Comparison of ENCODE assay signal across 8 mouse cellular contexts in the genomic region with DNA sequence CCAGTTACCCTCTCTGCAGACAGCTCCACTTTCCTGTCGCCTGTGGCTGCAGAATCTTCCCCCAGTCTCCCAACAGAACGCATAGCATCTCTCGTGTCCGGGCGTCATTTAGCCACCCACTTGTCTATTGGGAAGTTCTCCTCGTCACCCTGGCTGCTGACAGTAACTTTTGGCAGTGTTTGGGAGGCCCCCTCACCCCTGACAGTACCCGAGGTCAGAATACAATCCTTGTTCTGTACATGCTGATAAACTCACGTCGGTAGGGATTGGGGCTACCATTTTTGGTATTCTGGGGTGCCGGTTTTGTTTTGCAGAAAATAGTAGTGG. TPM values are rescaled to one million over a fixed set of nuclear protein-coding genes. Genes with fewer than 3 reads are reported as not detected.
DNase-seq lines count a peak whose midpoint lies in the region; ATAC-seq and TF ChIP-seq lines count a peak whose summit lies in the region.

No protein-coding gene starts in this region.

- peak overlapping the region; percentile 84 for H3K9ac ChIP-seq in heart, embryonic 16.5 days (ENCODE audit: low read length)
- H3K9ac ChIP-seq in liver, embryonic 16.5 days (ENCODE audit: low read depth, low read length): peak overlapping the region; percentile 93
- peak overlapping the region; percentile 96 for H3K9ac ChIP-seq in stomach, embryonic 16.5 days (ENCODE audit: low read length)

- H3K4me1 ChIP-seq in thymus, adult 2 months (replicated peaks; ENCODE audit: control insufficient read depth, insufficient read depth, low read length): peaks cover 4% of the 10 kb centered on the region
- H3K4me1 ChIP-seq in heart, embryonic 16.5 days (ENCODE audit: control insufficient read depth, insufficient read depth, low read length): peaks cover 23% of the 10 kb centered on the region
- peaks cover 39% of the 10 kb centered on the region for H3K4me1 ChIP-seq in liver, embryonic 16.5 days (ENCODE audit: control insufficient read depth, low read depth, low read length)
- H3K4me1 ChIP-seq in stomach, embryonic 16.5 days (ENCODE audit: control insufficient read depth, insufficient read depth, low read length): peaks cover 29% of the 10 kb centered on the region

- peak; percentile 15 to 16 for DNase-seq in heart, adult 9 months (ENCODE audit: low spot score in 2 of 2)
- no peak for DNase-seq in heart, postnatal 4 days
- no peak for DNase-seq in thymus, adult 2 months
- DNase-seq in thymus, postnatal 4 days: no peak
- DNase-seq in thymus, postnatal 0 days (ENCODE audit: low spot score): no peak

- TF ChIP-seq POLR2A in thymus, adult 2 months (IDR thresholded peaks at IDR 0.05; ENCODE audit: control insufficient read depth, extremely low read depth, insufficient read depth, low read length, poor library complexity): no peak

- no peaks in the 10 kb centered on the region for H3K9me3 ChIP-seq in heart, embryonic 16.5 days (replicated peaks; ENCODE audit: control insufficient read depth, low read length)
- H3K9me3 ChIP-seq in liver, embryonic 16.5 days (replicated peaks; ENCODE audit: control insufficient read depth, low read length): no peaks in the 10 kb centered on the region
- H3K9me3 ChIP-seq in stomach, embryonic 16.5 days (replicated peaks; ENCODE audit: control insufficient read depth, low read length): no peaks in the 10 kb centered on the region

- no peak for ATAC-seq in heart, embryonic 16.5 days (replicated peaks; ENCODE audit: extremely low read depth, insufficient read depth, low FRiP score)
- ATAC-seq in liver, embryonic 16.5 days (ENCODE audit: low read depth): no peak
- no peak for ATAC-seq in stomach, embryonic 16.5 days (ENCODE audit: insufficient read depth, low FRiP score)

- peak overlapping the region; percentile 87 for H3K4me2 ChIP-seq in heart, embryonic 16.5 days (ENCODE audit: low read depth, low read length)
- H3K4me2 ChIP-seq in liver, embryonic 16.5 days (ENCODE audit: low read depth, low read length): peak overlapping the region; percentile 84
- peak overlapping the region; percentile 68 for H3K4me2 ChIP-seq in stomach, embryonic 16.5 days (ENCODE audit: low read depth, low read length)

- peak overlapping the region; percentile 79; the same call in 1 of the 2 replicates for H3K27ac ChIP-seq in thymus, adult 2 months (ENCODE audit: control insufficient read depth, insufficient read depth, low read length)
- peak overlapping the region; percentile 99 for H3K27ac ChIP-seq in heart, embryonic 16.5 days (ENCODE audit: low read length)
- peak overlapping the region; percentile 98 for H3K27ac ChIP-seq in liver, embryonic 16.5 days (ENCODE audit: low read length)
- H3K27ac ChIP-seq in stomach, embryonic 16.5 days (ENCODE audit: low read length): peak overlapping the region; percentile 99

- H3K27me3 ChIP-seq in thymus, adult 2 months (ENCODE audit: control insufficient read depth, insufficient read depth, low read length): no peaks in the 10 kb centered on the region
- H3K27me3 ChIP-seq in heart, embryonic 16.5 days (ENCODE audit: control insufficient read depth, insufficient read depth, low read length): no peaks in the 10 kb centered on the region
- H3K27me3 ChIP-seq in liver, embryonic 16.5 days (ENCODE audit: control insufficient read depth, insufficient read depth, low read depth, low read length): no peaks in the 10 kb centered on the region
- no peaks in the 10 kb centered on the region for H3K27me3 ChIP-seq in stomach, embryonic 16.5 days (ENCODE audit: control insufficient read depth, insufficient read depth, low read length)

- WGBS in thymus, adult 2 months: under 1% methylated on average over 10 of the region's 10 CpGs
- under 1% methylated on average over 10 of the region's 10 CpGs for WGBS in heart, embryonic 16.5 days
- under 1% methylated on average over 10 of the region's 10 CpGs for WGBS in liver, embryonic 16.5 days (ENCODE audit: insufficient replicate concordance)
- under 1% methylated on average over 10 of the region's 10 CpGs for WGBS in stomach, embryonic 16.5 days

- TF ChIP-seq CTCF in thymus, adult 2 months (IDR thresholded peaks at IDR 0.05; ENCODE audit: borderline replicate concordance, control insufficient read depth, extremely low read depth, insufficient read depth, low read length, poor library complexity): no peak

- H3K36me3 ChIP-seq in thymus, adult 2 months (ENCODE audit: control insufficient read depth, insufficient read depth, low read length): no peaks in the 10 kb centered on the region
- peaks cover 5% of the 10 kb centered on the region for H3K36me3 ChIP-seq in heart, embryonic 16.5 days (ENCODE audit: control insufficient read depth, insufficient read depth)
- peaks cover 4% of the 10 kb centered on the region; the same call in 1 of the 2 replicates for H3K36me3 ChIP-seq in liver, embryonic 16.5 days (ENCODE audit: control insufficient read depth, insufficient read depth)
- H3K36me3 ChIP-seq in stomach, embryonic 16.5 days (ENCODE audit: control insufficient read depth, insufficient read depth, low read length): no peaks in the 10 kb centered on the region

- H3K4me3 ChIP-seq in thymus, adult 2 months (ENCODE audit: control insufficient read depth, insufficient read depth, low read length): peak overlapping the region; percentile 75
- peak overlapping the region; percentile 66 for H3K4me3 ChIP-seq in heart, embryonic 16.5 days (ENCODE audit: low read length)
- peak overlapping the region; percentile 99 for H3K4me3 ChIP-seq in liver, embryonic 16.5 days (ENCODE audit: low read depth, low read length)
- peak overlapping the region; percentile 87 for H3K4me3 ChIP-seq in stomach, embryonic 16.5 days (replicated peaks; ENCODE audit: low read length)

RNA-seq across cellular contexts. Expression of a gene that starts 1.7 kb away (rescaled TPM):
- total RNA-seq in heart, postnatal 4 days (2021): 10 to 100 TPM; 34.2 to 34.9 TPM
- 29.1 and 35.7 TPM in 2 replicates for polyA plus RNA-seq in thymus, adult 2 months (2012; rRNA removed)
- 29.8 and 30.1 TPM in 2 replicates for polyA plus RNA-seq in heart, embryonic 16.5 days (2015; fragmentation: Nextera tagmentation; extraction: Ambion mirVana)
- 11.3 and 12.3 TPM in 2 replicates for polyA plus RNA-seq in liver, embryonic 16.5 days (2015; fragmentation: Nextera tagmentation; extraction: Ambion mirVana)
- 36.8 and 37.9 TPM in 2 replicates for polyA plus RNA-seq in stomach, embryonic 16.5 days (2015; fragmentation: Nextera tagmentation; extraction: Ambion mirVana)
- 41.7 and 44.6 TPM in 2 replicates for polyA plus RNA-seq in thymus, postnatal 0 days (2015; fragmentation: Nextera tagmentation; extraction: Ambion mirVana)

RNA-seq across cellular contexts. Expression of a gene that starts 50.7 kb away (rescaled TPM):
- 10 to 100 TPM; 29.9 to 31.6 TPM for total RNA-seq in heart, postnatal 4 days (2021)
- 16.8 and 20.7 TPM in 2 replicates for polyA plus RNA-seq in thymus, adult 2 months (2012; rRNA removed)
- polyA plus RNA-seq in heart, embryonic 16.5 days (2015; fragmentation: Nextera tagmentation; extraction: Ambion mirVana): 28.0 and 29.3 TPM in 2 replicates
- 20.2 and 22.0 TPM in 2 replicates for polyA plus RNA-seq in liver, embryonic 16.5 days (2015; fragmentation: Nextera tagmentation; extraction: Ambion mirVana)
- polyA plus RNA-seq in stomach, embryonic 16.5 days (2015; fragmentation: Nextera tagmentation; extraction: Ambion mirVana): 44.3 and 45.8 TPM in 2 replicates
- 30.4 and 35.4 TPM in 2 replicates for polyA plus RNA-seq in thymus, postnatal 0 days (2015; fragmentation: Nextera tagmentation; extraction: Ambion mirVana)

RNA-seq across cellular contexts. Expression of a gene that starts 56.7 kb away (rescaled TPM):
- total RNA-seq in heart, postnatal 4 days (2021): 10 to 100 TPM; 17.2 to 17.7 TPM
- 15.2 and 15.4 TPM in 2 replicates for polyA plus RNA-seq in thymus, adult 2 months (2012; rRNA removed)
- 11.7 and 12.9 TPM in 2 replicates for polyA plus RNA-seq in heart, embryonic 16.5 days (2015; fragmentation: Nextera tagmentation; extraction: Ambion mirVana)
- polyA plus RNA-seq in liver, embryonic 16.5 days (2015; fragmentation: Nextera tagmentation; extraction: Ambion mirVana): 3.8 and 4.3 TPM in 2 replicates
- 10.9 and 11.1 TPM in 2 replicates for polyA plus RNA-seq in stomach, embryonic 16.5 days (2015; fragmentation: Nextera tagmentation; extraction: Ambion mirVana)
- polyA plus RNA-seq in thymus, postnatal 0 days (2015; fragmentation: Nextera tagmentation; extraction: Ambion mirVana): 13.1 and 14.4 TPM in 2 replicates

Comparison
In these comparisons a context has a peak if more than half of its experiments do, and no peak if none do; other contexts are left out.
1. DNase-seq: peak in heart, adult 9 months (2 of 2); none in heart, postnatal 4 days (single experiment), thymus, adult 2 months (single experiment), thymus, postnatal 4 days (single experiment) and thymus, postnatal 0 days (single experiment).
2. Peak in every context shown above with its lines, with median percentiles within 50 percentile points of each other: H3K27ac ChIP-seq, H3K4me3 ChIP-seq, H3K4me2 ChIP-seq and H3K9ac ChIP-seq.